Mouse (Mus musculus) myocyte (in vitro differentiated cells): ENCODE data around the gene Arfip1. TPM values are rescaled to one million over a fixed set of nuclear protein-coding genes. Genes with fewer than 3 reads are reported as not detected.
A peak's percentile ranks its signal among the peaks of the same experiment; 100 is the strongest.

Experiments used
- H3K27me3 ChIP-seq: one replicate; pipeline ENCODE4 v1.6.1; 2011; ENCODE audit not compliant: control insufficient read depth, insufficient read depth, insufficient read length
- H3K36me3 ChIP-seq: one replicate; pipeline ENCODE4 v1.6.1; 2011; ENCODE audit not compliant: control insufficient read depth, insufficient read depth
- H3K4me2 ChIP-seq: one replicate; pipeline ENCODE4 v1.6.1; 2011; ENCODE audit warnings: low read depth, control low read depth
- H3K4me3 ChIP-seq: one replicate; pipeline ENCODE4 v1.5.1; 2011; ENCODE audit warnings: mild to moderate bottlenecking, control low read depth, moderate library complexity
- H3K79me2 ChIP-seq: one replicate; pipeline ENCODE4 v1.6.1; 2011; ENCODE audit not compliant: control insufficient read depth, insufficient read depth
- H3ac ChIP-seq: one replicate; pipeline ENCODE4 v1.6.1; 2011; ENCODE audit not compliant: control insufficient read depth, insufficient read length
- CEBPB ChIP-seq: IDR thresholded peaks from 2 replicates; pipeline ENCODE4 v1.6.1; 2011; ENCODE audit warnings: mild to moderate bottlenecking, moderate library complexity; ENCODE audit not compliant: poor library complexity, insufficient read depth, severe bottlenecking
- E2F4 ChIP-seq: IDR thresholded peaks from one replicate; pipeline ENCODE4 v1.6.1; 2011; ENCODE audit warnings: mild to moderate bottlenecking, control low read depth, moderate library complexity; ENCODE audit not compliant: insufficient read depth
- MAX ChIP-seq: IDR thresholded peaks from one replicate; pipeline ENCODE4 v1.6.1; 2011; ENCODE audit warnings: low read depth, mild to moderate bottlenecking, control low read depth
- MYOD1 ChIP-seq, 3 experiments: IDR thresholded peaks; one replicate each; pipeline ENCODE4 v1.6.1; 2011; ENCODE audit warnings: control low read depth in 2 of 3, low read depth in 2 of 3, mild to moderate bottlenecking in 2 of 3, moderate library complexity in 1 of 3; ENCODE audit not compliant: insufficient read length in 2 of 3, control insufficient read depth in 1 of 3
- MYOG ChIP-seq, 3 experiments: IDR thresholded peaks; one replicate each; pipeline ENCODE4 v1.6.1; 2011; ENCODE audit warnings: control low read depth in 2 of 3, low read depth in 2 of 3, mild to moderate bottlenecking in 2 of 3; ENCODE audit not compliant: insufficient read length in 2 of 3, control insufficient read depth in 1 of 3, insufficient read depth in 1 of 3
- POLR2A ChIP-seq: IDR thresholded peaks from one replicate; pipeline ENCODE4 v1.6.1; 2011; ENCODE audit warnings: low read depth, mild to moderate bottlenecking, control low read depth, moderate library complexity; ENCODE audit not compliant: insufficient read length
- POLR2AphosphoS2 ChIP-seq: IDR thresholded peaks from one replicate; pipeline ENCODE4 v1.6.1; 2011; ENCODE audit warnings: low read depth, control low read depth; ENCODE audit not compliant: insufficient read length
- REST ChIP-seq: IDR thresholded peaks from one replicate; pipeline ENCODE4 v1.6.1; 2011; ENCODE audit warnings: mild to moderate bottlenecking, control low read depth, moderate library complexity; ENCODE audit not compliant: insufficient read depth, insufficient read length
- SRF ChIP-seq: IDR thresholded peaks from one replicate; pipeline ENCODE4 v1.6.1; 2011; ENCODE audit warnings: low read depth; ENCODE audit not compliant: control insufficient read depth, insufficient read length
- TCF12 ChIP-seq: IDR thresholded peaks from one replicate; pipeline ENCODE4 v1.6.1; 2011; ENCODE audit warnings: mild to moderate bottlenecking, control low read depth; ENCODE audit not compliant: poor library complexity, insufficient read depth, severe bottlenecking
- TCF3 ChIP-seq: IDR thresholded peaks from one replicate; pipeline ENCODE4 v1.6.1; 2011; ENCODE audit warnings: low read depth, control low read depth; ENCODE audit not compliant: insufficient read length
- USF1 ChIP-seq: IDR thresholded peaks from one replicate; pipeline ENCODE4 v1.6.1; 2011; ENCODE audit warnings: low read depth, mild to moderate bottlenecking, control low read depth, moderate library complexity
- polyA plus RNA-seq: library from polyadenylated mRNA; unstranded; fragments of >200 nt; fragmentation: generic; extraction: Trizol; gene quantifications from one replicate; pipeline ENCODE4 v1.2.1, GENCODE M21; 2012; ENCODE audit warnings: missing spikeins

The Arfip1 gene
- 28.2 TPM for polyA plus RNA-seq

DNA sequence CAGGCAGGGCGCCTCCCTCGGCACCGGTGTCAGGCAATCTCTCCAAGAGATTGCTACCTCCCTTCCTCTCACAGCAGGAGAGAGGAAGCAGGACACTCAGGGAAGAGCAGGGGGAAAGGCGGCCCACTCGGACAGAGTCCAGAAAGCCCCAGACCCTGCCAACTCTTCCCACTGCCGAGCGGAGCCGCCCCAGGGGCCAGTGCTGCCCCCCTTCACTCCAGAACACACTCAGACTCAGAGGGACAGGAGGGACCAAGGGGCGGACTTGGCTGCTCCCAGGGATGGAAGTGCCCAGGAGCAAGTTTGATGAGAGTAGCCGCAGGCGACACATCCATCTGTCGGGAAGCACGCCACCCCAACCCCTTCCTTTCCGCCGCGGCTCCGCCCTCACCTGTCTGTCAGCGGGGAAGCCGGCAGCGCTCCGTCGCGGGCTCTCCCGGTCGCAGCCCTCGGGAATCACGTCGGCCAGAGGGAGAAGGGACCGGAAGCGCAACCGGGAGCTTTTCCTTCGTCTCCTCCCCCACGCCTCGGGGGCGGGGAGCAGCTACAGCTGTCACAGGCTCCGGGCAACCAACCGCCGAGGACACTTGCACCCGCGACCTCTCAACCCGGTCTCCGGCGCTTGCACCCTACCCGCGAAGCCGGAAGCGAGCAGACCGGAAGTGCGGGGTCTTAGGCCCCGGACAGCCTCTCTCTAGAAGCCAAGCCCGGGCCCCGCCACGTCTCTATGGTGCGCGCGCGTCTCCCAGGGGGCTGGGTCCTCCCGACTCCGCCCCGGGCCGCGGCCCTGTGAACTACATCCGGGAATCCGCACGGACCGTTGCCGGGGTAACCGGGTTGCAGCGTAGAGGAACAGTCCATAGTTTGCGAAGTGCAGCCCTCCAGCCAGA, at the start of gene Arfip1:
Arfip1 (minus strand) TSS at position 603 of the 890 bp plus-strand sequence.
- peak within 1 kb of the TSS; percentile 11 for H3ac ChIP-seq
- peak within 1 kb of the TSS; percentile 94 for H3K4me3 ChIP-seq
- TF ChIP-seq E2F4 = no peak
- TF ChIP-seq TCF3 = no peak
- peak in 2 of 3 experiments; percentile 64 to 85 for TF ChIP-seq MYOD1 (IDR thresholded peaks at IDR 0.05; ENCODE audit: control insufficient read depth in 1 of 3, insufficient read length in 2 of 3, low read depth in 2 of 3)
- peak; percentile 61 for TF ChIP-seq POLR2A
- TF ChIP-seq POLR2AphosphoS2 = peak; percentile 43
- TF ChIP-seq MYOG (IDR thresholded peaks at IDR 0.05; ENCODE audit: control insufficient read depth in 1 of 3, insufficient read depth in 1 of 3, insufficient read length in 2 of 3, low read depth in 2 of 3) = peak; percentile 28 to 90 (median 82)
- no peak for TF ChIP-seq REST

DNA sequence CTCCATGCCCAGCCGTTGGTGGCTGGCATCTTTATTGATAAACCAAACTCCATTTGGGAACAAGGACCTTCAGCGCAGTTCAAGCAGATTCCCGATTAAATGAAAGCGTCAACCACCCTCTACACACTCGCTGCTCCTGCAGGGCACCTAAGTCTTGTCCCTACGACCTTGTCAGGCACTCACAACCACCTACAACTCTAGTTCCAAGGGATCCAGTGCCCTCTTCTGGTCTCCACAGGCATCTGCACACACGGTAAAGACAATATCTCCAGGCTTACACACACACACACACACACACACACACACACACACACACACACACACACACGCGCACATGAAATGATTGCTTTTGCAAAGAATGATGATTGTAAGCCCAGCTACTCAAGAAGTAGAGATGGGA, 49.2 kb upstream of the Arfip1 start:
- no peaks in the 10 kb centered on the region for H3K79me2 ChIP-seq
- H3K27me3 ChIP-seq = peaks cover 14% of the 10 kb centered on the region
- no peak overlapping the region for H3K4me2 ChIP-seq
- no peak overlapping the region for H3K4me3 ChIP-seq
- no peaks in the 10 kb centered on the region for H3K36me3 ChIP-seq
- no peak for TF ChIP-seq E2F4
- TF ChIP-seq MYOG (IDR thresholded peaks at IDR 0.05; ENCODE audit: control insufficient read depth in 1 of 3, insufficient read depth in 1 of 3, insufficient read length in 2 of 3, low read depth in 2 of 3) = no peak
- TF ChIP-seq TCF12 = no peak
- TF ChIP-seq POLR2AphosphoS2 = no peak
- no peak for TF ChIP-seq MYOD1 (IDR thresholded peaks at IDR 0.05; ENCODE audit: control insufficient read depth in 1 of 3, insufficient read length in 2 of 3, low read depth in 2 of 3)
- no peak for TF ChIP-seq USF1
- no peak for TF ChIP-seq SRF
- TF ChIP-seq MAX = no peak
- TF ChIP-seq POLR2A = no peak
- no peak for TF ChIP-seq REST
- no peak for TF ChIP-seq CEBPB
- no peak for TF ChIP-seq TCF3
- H3ac ChIP-seq = no peak overlapping the region

More for the DNA sequence above, at the start of gene Arfip1:
- Histone ChIP-seq H3K36me3 (no peaks in the 10 kb centered on the region), H3K79me2 (peaks cover 47% of the 10 kb centered on the region), H3K4me2 (peak within 1 kb of the TSS; percentile 100), H3K27me3 (no peaks in the 10 kb centered on the region)

DNA sequence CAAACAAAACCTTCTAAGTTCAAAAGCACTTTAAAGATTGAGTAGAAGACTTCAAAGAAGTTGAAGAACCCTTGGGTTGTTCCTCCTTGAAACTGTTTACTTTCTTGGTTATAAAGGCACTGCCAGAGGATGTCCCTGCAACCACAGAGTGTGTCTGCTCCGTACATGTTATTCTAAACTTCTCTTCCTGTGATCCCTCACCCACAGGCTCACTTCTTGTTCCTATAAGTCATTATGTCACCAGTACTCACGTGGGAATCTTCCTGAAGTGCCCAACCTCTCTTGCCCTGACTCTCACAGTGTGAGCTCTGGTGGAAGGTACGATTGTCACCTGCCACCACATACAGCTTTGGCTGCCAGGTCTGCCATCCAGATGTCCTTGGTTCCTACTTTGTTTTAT, 39.6 kb upstream of the Arfip1 start:
- TF ChIP-seq TCF12 (no peak), REST (no peak), POLR2AphosphoS2 (no peak), E2F4 (no peak), CEBPB (no peak), MAX (no peak), USF1 (no peak), SRF (no peak)
- Histone ChIP-seq H3K4me3 (no peak overlapping the region), H3K36me3 (no peaks in the 10 kb centered on the region), H3K4me2 (no peak overlapping the region), H3ac (no peak overlapping the region), H3K27me3 (peaks cover 12% of the 10 kb centered on the region), H3K79me2 (no peaks in the 10 kb centered on the region)

DNA sequence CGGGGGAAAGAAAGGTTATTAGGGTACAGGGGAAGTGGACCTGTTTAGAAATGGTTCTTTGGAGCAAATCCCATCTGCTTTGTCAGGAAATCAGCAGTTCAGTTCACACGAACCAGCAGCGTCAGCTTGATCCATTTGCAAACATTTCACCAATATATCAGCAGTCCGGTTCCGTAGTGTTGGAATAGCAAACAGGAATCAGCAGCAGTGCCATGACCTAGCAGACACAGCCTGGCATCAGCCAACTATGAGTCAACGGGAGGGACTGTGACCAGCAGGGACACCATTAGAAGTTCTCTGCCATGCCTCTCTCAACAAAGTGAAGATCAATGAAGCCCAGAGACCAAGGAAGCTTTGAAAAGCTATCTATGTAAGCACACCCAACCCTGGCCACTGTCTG, 37.3 kb upstream of the Arfip1 start:
- TF ChIP-seq MYOG (IDR thresholded peaks at IDR 0.05; ENCODE audit: control insufficient read depth in 1 of 3, insufficient read depth in 1 of 3, insufficient read length in 2 of 3, low read depth in 2 of 3) (no peak), POLR2AphosphoS2 (no peak), TCF3 (no peak), E2F4 (no peak), POLR2A (no peak), CEBPB (no peak)
- H3K4me3 ChIP-seq = no peak overlapping the region
- H3ac ChIP-seq = no peak overlapping the region
- peaks cover 6% of the 10 kb centered on the region for H3K27me3 ChIP-seq
- H3K79me2 ChIP-seq = no peaks in the 10 kb centered on the region
- H3K36me3 ChIP-seq = no peaks in the 10 kb centered on the region
- H3K4me2 ChIP-seq = no peak overlapping the region

DNA sequence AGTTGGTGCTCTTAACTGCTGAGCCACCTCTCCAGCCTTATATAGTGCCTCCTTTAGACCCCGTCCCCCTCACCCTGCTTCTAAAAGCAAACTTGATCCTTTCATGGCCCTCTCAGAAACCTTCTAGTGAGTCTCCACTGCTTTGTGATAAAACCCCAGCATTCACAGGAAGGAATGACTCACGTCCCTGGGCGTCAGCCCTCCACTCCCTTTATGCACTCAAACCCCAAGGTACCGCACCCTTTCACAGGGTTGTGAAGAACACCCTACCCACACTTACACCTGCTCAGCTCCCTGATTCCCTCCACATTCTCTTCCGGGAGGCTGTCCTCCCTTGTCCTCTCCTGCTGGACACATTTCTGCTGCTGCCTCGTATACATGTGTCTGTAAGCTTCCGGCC, 36.6 kb upstream of the Arfip1 start:
- TF ChIP-seq USF1 (no peak), E2F4 (no peak), SRF (no peak), MAX (no peak), REST (no peak), TCF3 (no peak), MYOD1 (IDR thresholded peaks at IDR 0.05; ENCODE audit: control insufficient read depth in 1 of 3, insufficient read length in 2 of 3, low read depth in 2 of 3) (no peak), POLR2A (no peak), CEBPB (no peak), MYOG (IDR thresholded peaks at IDR 0.05; ENCODE audit: control insufficient read depth in 1 of 3, insufficient read depth in 1 of 3, insufficient read length in 2 of 3, low read depth in 2 of 3) (no peak), TCF12 (no peak), POLR2AphosphoS2 (no peak)
- H3K27me3 ChIP-seq = peaks cover 6% of the 10 kb centered on the region
- no peaks in the 10 kb centered on the region for H3K36me3 ChIP-seq
- H3K4me3 ChIP-seq = no peak overlapping the region
- H3K4me2 ChIP-seq = no peak overlapping the region
- no peaks in the 10 kb centered on the region for H3K79me2 ChIP-seq
- no peak overlapping the region for H3ac ChIP-seq
